Mouse (Mus musculus): ENCODE measurements around the gene Prrxl1.

- no peak for TF ChIP-seq CTCF (IDR thresholded peaks at IDR 0.05; ENCODE audit: borderline replicate concordance, control insufficient read depth, extremely low read depth, insufficient read depth, low read length, poor library complexity)
- TF ChIP-seq POLR2A (IDR thresholded peaks at IDR 0.05; ENCODE audit: control insufficient read depth, extremely low read depth, insufficient read depth, low read length, poor library complexity): no peak
Observed at GRCm38 (mm10) chr14:32634015-32634682, 34.9 kb downstream of the Prrxl1 start.

Measured in thymus, adult 2 months (tissue).